In genomic region chr13:53193713-53194112, GRCm38 (mm10) we compare ENCODE assay signal across 18 mouse cellular contexts.
DNase-seq lines count a peak whose midpoint lies in the region; ATAC-seq and TF ChIP-seq lines count a peak whose summit lies in the region.
"Had no signal": no experiment of that assay in that cellular context is flagged by ENCODE, and none has a peak within 500 bp of the region (broad histone marks: within the 10 kb centered on the region; RNA-seq: fewer than 3 reads in every experiment).

No protein-coding gene starts in this region.

- H3K4me1 ChIP-seq in kidney, embryonic 16.5 days (ENCODE audit: insufficient read depth, low read length): peaks cover 47% of the 10 kb centered on the region
- H3K4me1 ChIP-seq in heart, postnatal 0 days (ENCODE audit: control insufficient read depth, insufficient read depth): peaks cover 16% of the 10 kb centered on the region
- H3K4me1 ChIP-seq in stomach, embryonic 16.5 days (ENCODE audit: control insufficient read depth, insufficient read depth, low read length): peaks cover 51% of the 10 kb centered on the region
- H3K4me1 ChIP-seq in cerebellum, adult 2 months (ENCODE audit: control insufficient read depth, insufficient read depth, low read length): no peaks in the 10 kb centered on the region

- no peak for TF ChIP-seq POLR2A in cerebellum, adult 2 months (IDR thresholded peaks at IDR 0.05; ENCODE audit: borderline replicate concordance, insufficient read depth, low read length)

- H3K9ac ChIP-seq in kidney, embryonic 16.5 days (replicated peaks; ENCODE audit: low read length): no peak overlapping the region
- H3K9ac ChIP-seq in heart, postnatal 0 days (replicated peaks; ENCODE audit: low read depth, low read length): no peak overlapping the region
- H3K9ac ChIP-seq in stomach, embryonic 16.5 days (ENCODE audit: low read length): no peak overlapping the region
- H3K9ac ChIP-seq: liver, embryonic 14.5 days had no signal

- TF ChIP-seq CTCF in heart, postnatal 0 days (IDR thresholded peaks at IDR 0.05; ENCODE audit: low read depth): no peak
- TF ChIP-seq CTCF in cerebellum, adult 2 months (IDR thresholded peaks at IDR 0.05; ENCODE audit: borderline replicate concordance, insufficient read depth, low read depth, low read length): no peak

- H3K9me3 ChIP-seq in kidney, embryonic 16.5 days (ENCODE audit: low read length): no peaks in the 10 kb centered on the region
- no peaks in the 10 kb centered on the region for H3K9me3 ChIP-seq in heart, postnatal 0 days (replicated peaks; ENCODE audit: control insufficient read depth, low read length)
- H3K9me3 ChIP-seq in stomach, embryonic 16.5 days (replicated peaks; ENCODE audit: control insufficient read depth, low read length): no peaks in the 10 kb centered on the region

- H3K27me3 ChIP-seq in kidney, embryonic 16.5 days (ENCODE audit: insufficient read depth, low read length): no peaks in the 10 kb centered on the region; the same call in 1 of the 2 replicates
- no peaks in the 10 kb centered on the region for H3K27me3 ChIP-seq in heart, postnatal 0 days (ENCODE audit: control insufficient read depth, insufficient read depth, low read length)
- H3K27me3 ChIP-seq in stomach, embryonic 16.5 days (ENCODE audit: control insufficient read depth, insufficient read depth, low read length): no peaks in the 10 kb centered on the region
- H3K27me3 ChIP-seq in cerebellum, adult 2 months (ENCODE audit: control insufficient read depth, insufficient read depth, low read length): no peaks in the 10 kb centered on the region

- no peak for TF ChIP-seq EP300 in heart, postnatal 0 days (IDR thresholded peaks at IDR 0.05; ENCODE audit: low read depth)

- no peak overlapping the region for H3K4me2 ChIP-seq in kidney, embryonic 16.5 days (replicated peaks; ENCODE audit: low read depth, low read length)
- H3K4me2 ChIP-seq in heart, postnatal 0 days (ENCODE audit: low read depth, low read length): no peak overlapping the region
- H3K4me2 ChIP-seq in stomach, embryonic 16.5 days (ENCODE audit: low read depth, low read length): no peak overlapping the region

- H3K27ac ChIP-seq in kidney, embryonic 16.5 days (ENCODE audit: low read length): peak overlapping the region; percentile 41; the same call in 1 of the 2 replicates
- no peak overlapping the region for H3K27ac ChIP-seq in heart, postnatal 0 days (ENCODE audit: low read depth)
- no peak overlapping the region for H3K27ac ChIP-seq in stomach, embryonic 16.5 days (ENCODE audit: low read length)
- H3K27ac ChIP-seq in cerebellum, adult 2 months (ENCODE audit: insufficient read depth, low read length): no peak overlapping the region
- H3K27ac ChIP-seq: liver, embryonic 14.5 days; macrophage had no signal

- 28% methylated on average over 6 of the region's 6 CpGs for WGBS in kidney, embryonic 16.5 days
- 36% methylated on average over 6 of the region's 6 CpGs for WGBS in heart, postnatal 0 days
- 28% methylated on average over 6 of the region's 6 CpGs for WGBS in stomach, embryonic 16.5 days
- WGBS in cerebellum, adult 2 months: 68% methylated on average over 6 of the region's 6 CpGs

- peak; percentile 48 for DNase-seq in embryo, embryonic 11 days
- no peak for DNase-seq in embryo, embryonic 10 days (ENCODE audit: low spot score)
- DNase-seq in kidney, adult 9 months: no peak
- DNase-seq in heart, postnatal 0 days (ENCODE audit: low spot score): no peak
- no peak for DNase-seq in cerebellum, adult 2 months
- DNase-seq: cerebellum, adult 9-10 months; kidney, adult 2 months; layer of hippocampus, postnatal 36 days; spleen, adult 18-20 months; thymus, adult 18-20 months had no signal

- ATAC-seq in kidney, embryonic 16.5 days (ENCODE audit: low FRiP score, low TSS enrichment): no peak
- peak; percentile 35; the same call in 1 of the 2 replicates for ATAC-seq in heart, postnatal 0 days (ENCODE audit: insufficient read depth, low read depth)
- peak; percentile 23; the same call in 1 of the 2 replicates for ATAC-seq in stomach, embryonic 16.5 days (ENCODE audit: insufficient read depth, low FRiP score)
- no peak for ATAC-seq in monocyte, adult 5-6 weeks (replicated peaks; ENCODE audit: insufficient number of reproducible peaks, low FRiP score, low TSS enrichment, poor library complexity, severe bottlenecking)
- ATAC-seq: activated CD4-positive, CD25-positive, alpha-beta regulatory T cell, adult 4 months had no signal

- no peak overlapping the region for H3K4me3 ChIP-seq in kidney, embryonic 16.5 days (ENCODE audit: low read length)
- no peak overlapping the region for H3K4me3 ChIP-seq in heart, postnatal 0 days (ENCODE audit: low read depth, low read length)
- no peak overlapping the region for H3K4me3 ChIP-seq in stomach, embryonic 16.5 days (replicated peaks; ENCODE audit: low read length)
- no peak overlapping the region for H3K4me3 ChIP-seq in cerebellum, adult 2 months (replicated peaks; ENCODE audit: insufficient read depth, low read depth, low read length)
- H3K4me3 ChIP-seq: myocyte had no signal

- no peaks in the 10 kb centered on the region for H3K36me3 ChIP-seq in kidney, embryonic 16.5 days (ENCODE audit: insufficient read depth, low read length)
- no peaks in the 10 kb centered on the region for H3K36me3 ChIP-seq in heart, postnatal 0 days (replicated peaks; ENCODE audit: control insufficient read depth, insufficient read depth, low read length)
- no peaks in the 10 kb centered on the region for H3K36me3 ChIP-seq in stomach, embryonic 16.5 days (ENCODE audit: control insufficient read depth, insufficient read depth, low read length)
- H3K36me3 ChIP-seq: G1E had no signal

Comparison
In these comparisons a context has a peak if more than half of its experiments do, and no peak if none do; other contexts are left out.
1. ATAC-seq: peak in heart, postnatal 0 days (single experiment) and stomach, embryonic 16.5 days (single experiment); none in kidney, embryonic 16.5 days (single experiment) and monocyte, adult 5-6 weeks (single experiment).